Mouse (Mus musculus) adipose tissue, adult 10 weeks (tissue): ENCODE measurements around the gene Rnpepl1. TPM values are rescaled to one million over a fixed set of nuclear protein-coding genes. Genes with fewer than 3 reads are reported as not detected.

Experiments used
- polyA plus RNA-seq: library from polyadenylated mRNA; stranded (reverse); fragments of 350-450 nt; fragmentation: Illumina TruSeq; extraction: RNeasy Lipid Tissue Mini Kit (QIAGEN cat#74804); gene quantifications from one replicate; pipeline ENCODE4 v1.2.3, GENCODE M21; 2014; ENCODE audit warnings: low read depth, low replicate concordance

Rnpepl1 gene
- polyA plus RNA-seq = 72.2 TPM

DNA sequence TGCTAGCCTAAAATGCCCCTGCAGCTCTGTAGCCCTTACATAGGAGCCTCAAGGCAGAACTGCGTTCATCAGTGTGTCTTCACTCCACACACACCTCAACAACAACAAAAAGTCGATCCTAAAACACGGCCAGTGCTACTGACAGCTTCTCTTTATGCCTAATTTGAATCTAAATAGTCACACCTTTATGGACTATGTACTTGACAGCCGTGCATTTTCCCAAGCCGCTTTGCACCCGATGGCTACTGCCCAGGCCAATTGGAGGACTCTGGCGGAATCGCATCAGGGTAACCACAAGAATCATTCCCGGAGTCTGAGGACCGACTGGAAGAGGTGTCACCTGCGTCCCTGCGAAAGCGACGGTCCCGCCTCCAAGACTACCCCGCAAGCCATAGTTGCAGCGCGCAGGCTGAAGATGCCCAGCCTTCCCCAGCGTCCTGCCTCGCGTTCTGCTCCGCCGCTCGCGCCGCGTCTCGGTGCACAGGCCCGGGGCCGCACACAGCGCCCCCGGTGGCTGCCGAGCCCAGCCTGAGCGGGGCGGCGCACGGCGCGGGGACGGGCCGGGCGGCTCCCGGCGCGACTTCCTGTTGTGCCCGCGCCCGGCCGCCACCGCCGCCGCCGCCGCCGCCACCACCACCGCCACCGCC is at the start of gene Rnpepl1:
TSS of gene Rnpepl1 (plus strand) at position 545 of the 647 bp plus-strand sequence.

DNA sequence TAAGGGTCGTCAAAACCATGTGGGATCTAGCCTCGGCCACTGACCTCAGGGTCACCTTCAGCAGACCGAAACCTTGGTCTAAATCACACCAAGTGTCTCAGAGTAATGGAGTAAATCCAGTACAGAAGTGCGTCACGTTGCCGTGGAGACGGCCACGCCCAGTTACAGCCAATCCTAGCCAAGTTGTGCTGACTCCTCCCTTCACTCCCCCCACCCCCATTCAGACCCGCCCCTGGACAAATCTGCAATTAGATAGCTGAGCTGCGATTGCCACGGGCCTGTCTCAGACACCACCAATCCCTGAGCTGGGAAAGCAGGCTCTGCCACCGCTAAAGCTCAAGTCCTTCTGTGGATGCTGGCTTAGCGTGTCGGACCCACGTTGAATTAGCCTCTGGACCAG is 7.8 kb upstream of the Rnpepl1 start, which contains the start of gene Ankmy1:
TSS of gene Ankmy1 (minus strand) at position 121 of the 400 bp plus-strand sequence.

DNA sequence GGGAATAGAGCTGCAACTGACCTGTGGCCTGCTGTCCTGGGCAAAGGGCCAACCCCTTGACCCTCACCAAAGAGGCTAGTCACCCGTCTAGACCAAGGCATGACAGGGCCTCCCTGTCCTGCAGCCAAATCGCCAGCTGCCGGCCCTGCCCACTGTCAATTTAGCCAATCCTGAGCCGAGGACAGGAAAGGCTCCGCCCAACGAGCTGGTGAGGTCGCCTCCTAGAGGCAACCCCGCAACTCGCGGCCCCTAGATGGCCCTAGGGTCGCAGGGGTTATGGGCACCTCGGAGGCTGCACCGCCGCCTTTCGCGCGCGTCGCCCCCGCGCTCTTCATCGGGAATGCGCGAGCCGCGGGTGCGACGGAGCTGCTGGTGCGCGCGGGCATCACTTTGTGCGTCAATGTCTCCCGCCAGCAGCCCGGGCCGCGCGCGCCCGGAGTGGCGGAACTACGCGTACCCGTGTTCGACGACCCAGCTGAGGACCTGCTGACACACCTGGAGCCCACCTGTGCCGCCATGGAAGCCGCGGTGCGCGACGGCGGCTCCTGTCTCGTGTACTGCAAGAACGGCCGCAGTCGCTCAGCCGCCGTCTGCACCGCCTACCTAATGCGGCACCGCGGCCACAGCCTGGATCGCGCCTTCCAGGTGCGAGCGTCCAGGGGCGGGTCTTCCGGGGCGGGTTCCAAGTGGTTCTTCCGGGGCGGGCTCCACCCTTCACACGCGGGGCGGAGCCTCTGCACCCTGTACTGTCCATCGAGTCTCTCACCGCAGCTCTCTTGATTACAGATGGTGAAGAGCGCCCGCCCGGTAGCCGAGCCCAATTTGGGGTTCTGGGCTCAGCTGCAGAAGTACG is 3.6 kb upstream of the Rnpepl1 start, which contains the start of gene Dusp28:
TSS of gene Dusp28 (plus strand) at position 203 of the 853 bp plus-strand sequence.

DNA sequence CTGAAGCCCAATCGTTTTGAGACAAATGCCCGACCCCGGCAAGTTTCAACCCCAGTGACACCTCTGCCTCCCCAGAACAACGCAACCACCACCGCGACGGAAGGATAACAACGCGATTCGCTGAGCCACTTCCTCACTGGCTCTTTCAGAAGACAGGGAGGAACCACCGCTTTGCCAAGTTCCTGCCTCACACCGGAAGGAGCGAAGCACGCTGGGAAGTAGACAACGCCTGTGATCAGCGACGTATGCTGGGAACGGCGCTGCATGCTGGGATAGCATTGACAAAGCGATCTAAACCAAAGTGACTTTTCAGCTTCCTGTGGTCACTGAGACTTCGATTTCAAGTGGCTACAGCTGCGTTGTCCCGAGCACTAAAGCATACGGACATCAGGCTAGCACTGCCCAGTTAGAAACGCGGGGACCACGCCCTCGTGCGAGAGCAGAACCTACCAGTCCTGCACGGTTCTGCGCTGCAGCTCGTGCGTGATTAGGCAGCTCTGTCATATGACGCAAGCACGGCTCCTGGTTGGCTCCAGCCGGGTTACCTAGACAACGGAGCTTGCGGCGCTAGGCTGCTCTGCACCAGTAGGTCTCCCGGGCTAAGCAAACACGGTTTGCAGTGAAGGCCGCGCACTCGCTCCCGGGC is 23.7 kb downstream of the Rnpepl1 start, which contains the start of gene Capn10:
TSS of gene Capn10 (plus strand) at position 195 of the 646 bp plus-strand sequence.

DNA sequence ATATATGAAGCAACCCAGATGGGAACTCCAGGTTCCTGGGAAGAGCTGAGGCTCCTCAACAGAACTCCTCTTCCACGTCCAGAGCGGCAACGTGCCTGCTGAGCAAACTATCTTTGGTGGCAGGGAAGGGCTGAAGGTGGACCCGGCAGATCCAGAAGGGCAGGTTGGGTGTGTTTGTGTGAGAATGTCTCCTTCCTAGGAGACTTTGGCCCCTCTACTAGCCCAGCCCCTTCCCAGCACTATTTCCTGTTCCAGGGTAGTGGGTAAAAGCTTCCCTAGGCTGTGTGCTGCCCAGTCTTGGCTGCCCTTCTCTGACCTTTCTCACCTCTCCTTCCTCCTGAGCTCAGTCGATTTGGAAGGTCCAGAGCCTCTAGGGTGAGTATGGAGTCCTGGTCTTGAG is 40.0 kb downstream of the Rnpepl1 start, which contains the start of gene Gpr35:
TSS of gene Gpr35 (plus strand) at position 259 of the 400 bp plus-strand sequence.

Other genes starting within 250 kb of the Rnpepl1 start
- gene Gpc1, start 79.1 kb upstream of the Rnpepl1 start, polyA plus RNA-seq = 36.2 TPM
- 3.0 TPM for gene Ankmy1, start 7.9 kb upstream of the Rnpepl1 start, polyA plus RNA-seq
- gene Dusp28, start 3.8 kb upstream of the Rnpepl1 start, polyA plus RNA-seq = 38.3 TPM
- 40.5 TPM for gene Capn10, start 23.6 kb downstream of the Rnpepl1 start, polyA plus RNA-seq
- gene Gpr35, start 40.1 kb downstream of the Rnpepl1 start, polyA plus RNA-seq = 1.6 TPM
- not detected for gene Aqp12, start 95.6 kb downstream of the Rnpepl1 start, polyA plus RNA-seq
- gene Kif1a, start 191.2 kb downstream of the Rnpepl1 start, polyA plus RNA-seq = 1.4 TPM
- not detected for gene Agxt, start 224.5 kb downstream of the Rnpepl1 start, polyA plus RNA-seq